Mouse (Mus musculus) kidney, postnatal 14 days (tissue): Measurements from ENCODE around the gene Cers2.
A peak's percentile ranks its signal among the peaks of the same experiment; 100 is the strongest.

Source experiments
- DNase-seq: peaks from one replicate; pipeline ENCODE4 v3.0.0; 2022; ENCODE audit warnings: mixed read lengths

Cers2 gene

GRCm38 (mm10) chr3:95314486-95315093 lies at the start of gene Cers2:
Gene Cers2 (plus strand): TSS chr3:95314791.
- no peak for DNase-seq

GRCm38 (mm10) chr3:95266052-95266451 lies 48.5 kb upstream of the Cers2 start:
- DNase-seq, result no peak

- peak; percentile 30 for DNase-seq
These were observed 46.7 kb upstream of the Cers2 start for GRCm38 (mm10) chr3:95267855-95268254.

- no peak for DNase-seq
These were observed 44.8 kb upstream of the Cers2 start for GRCm38 (mm10) chr3:95269789-95270188.

GRCm38 (mm10) chr3:95270766-95271364 lies 43.7 kb upstream of the Cers2 start:
- no peak for DNase-seq

- DNase-seq, result no peak
These were observed 41.1 kb upstream of the Cers2 start for GRCm38 (mm10) chr3:95273471-95273870.

- no peak for DNase-seq
These were observed 40.1 kb upstream of the Cers2 start for GRCm38 (mm10) chr3:95274453-95274852.

GRCm38 (mm10) chr3:95275161-95275560 lies 39.4 kb upstream of the Cers2 start:
- no peak for DNase-seq

GRCm38 (mm10) chr3:95276428-95276934 lies 38.1 kb upstream of the Cers2 start:
- DNase-seq, result no peak

GRCm38 (mm10) chr3:95277149-95277551 lies 37.4 kb upstream of the Cers2 start:
- no peak for DNase-seq

GRCm38 (mm10) chr3:95280747-95281146 lies 33.8 kb upstream of the Cers2 start:
- DNase-seq, result peak; percentile 56

- peak; percentile 99 for DNase-seq
These were observed 33.1 kb upstream of the Cers2 start, which contains the start of the genes Mindy1 and Prune1 for GRCm38 (mm10) chr3:95281216-95282126. Gene Mindy1 (plus strand): TSS chr3:95281345. Gene Prune1 (minus strand): TSS chr3:95282076.

GRCm38 (mm10) chr3:95282381-95282864 lies 32.2 kb upstream of the Cers2 start:
- DNase-seq, result peak; percentile 44

GRCm38 (mm10) chr3:95282865-95283588 lies 31.6 kb upstream of the Cers2 start:
- DNase-seq, result peak; percentile 88

GRCm38 (mm10) chr3:95283589-95283941 lies 31.0 kb upstream of the Cers2 start:
- no peak for DNase-seq

GRCm38 (mm10) chr3:95284062-95284461 lies 30.5 kb upstream of the Cers2 start:
- DNase-seq, result no peak

GRCm38 (mm10) chr3:95284501-95285281 lies 29.9 kb upstream of the Cers2 start:
- no peak for DNase-seq

GRCm38 (mm10) chr3:95285390-95285789 lies 29.2 kb upstream of the Cers2 start:
- DNase-seq, result no peak

- peak; percentile 60 for DNase-seq
These were observed 28.6 kb upstream of the Cers2 start for GRCm38 (mm10) chr3:95286011-95286410.

- DNase-seq, result no peak
These were observed 28.1 kb upstream of the Cers2 start for GRCm38 (mm10) chr3:95286510-95286909.

GRCm38 (mm10) chr3:95287541-95287940 lies 27.1 kb upstream of the Cers2 start:
- peak; percentile 47 for DNase-seq

GRCm38 (mm10) chr3:95289419-95289818 lies 25.2 kb upstream of the Cers2 start:
- no peak for DNase-seq
